ENCODE assay signal across 8 mouse cellular contexts in the genomic region with DNA sequence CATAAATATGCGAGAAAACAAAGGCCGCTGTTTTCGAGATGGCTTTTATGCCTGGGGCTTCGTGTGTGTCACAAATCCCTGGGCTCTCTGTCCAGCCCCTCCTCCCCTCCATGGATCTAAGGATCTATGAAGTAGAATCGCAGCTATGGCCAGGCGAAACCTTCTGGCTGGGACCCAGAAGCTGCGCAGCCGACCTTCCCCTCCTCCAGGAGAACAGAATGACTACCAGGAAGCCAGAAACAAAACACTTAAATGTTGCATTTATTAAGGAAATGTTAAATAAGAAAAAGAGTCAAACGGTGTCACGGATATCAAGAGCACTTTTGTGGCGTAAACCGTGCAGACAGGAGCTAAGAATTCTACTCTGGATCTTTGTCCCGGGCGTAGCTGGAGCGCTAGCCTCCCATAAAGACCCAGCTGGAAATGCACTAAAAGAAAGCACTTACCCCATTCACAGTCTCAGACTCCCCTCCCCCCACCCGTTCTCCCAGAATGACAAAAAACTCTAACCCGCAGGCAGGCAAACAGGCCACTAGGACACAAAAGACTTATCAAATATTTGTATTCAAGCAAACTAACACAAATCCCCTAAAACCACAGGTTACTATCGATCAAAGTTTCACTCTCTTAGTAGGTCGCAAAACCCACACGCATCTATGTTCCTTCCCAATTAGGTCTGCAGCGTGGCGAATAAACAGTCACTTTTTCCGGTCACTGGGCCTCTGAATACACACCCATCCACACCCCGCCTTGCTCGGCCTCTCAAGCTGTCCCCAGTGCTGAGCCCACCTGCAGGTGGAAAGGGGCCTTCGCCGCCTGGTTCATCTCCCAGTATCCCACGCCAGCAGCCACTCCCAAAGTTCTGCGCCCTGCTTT. TPM values are rescaled to one million over a fixed set of nuclear protein-coding genes. Genes with fewer than 3 reads are reported as not detected.
DNase-seq lines count a peak whose midpoint lies in the region; ATAC-seq lines count a peak whose summit lies in the region.

No protein-coding gene starts in this region.

- no peak for ATAC-seq in heart, embryonic 12.5 days (ENCODE audit: insufficient number of reproducible peaks, low FRiP score)
- ATAC-seq in forebrain, embryonic 11.5 days (replicated peaks; ENCODE audit: low FRiP score), result peak; percentile 58
- ATAC-seq in midbrain, embryonic 16.5 days, result peak; percentile 26

- 5% methylated on average over 29 of the region's 29 CpGs for WGBS in heart, embryonic 12.5 days
- WGBS in forebrain, embryonic 11.5 days, result under 1% methylated on average over 29 of the region's 29 CpGs
- 3% methylated on average over 29 of the region's 29 CpGs for WGBS in limb, embryonic 10.5 days
- WGBS in midbrain, embryonic 16.5 days, result 0% methylated on average over 29 of the region's 29 CpGs

- no peak overlapping the region for H3K27ac ChIP-seq in heart, embryonic 12.5 days (ENCODE audit: poor library complexity, severe bottlenecking)
- peak overlapping the region; percentile 76; the same call in 1 of the 2 replicates for H3K27ac ChIP-seq in forebrain, embryonic 11.5 days (ENCODE audit: low read depth, low read length)
- peak overlapping the region; percentile 28; the same call in 1 of the 2 replicates for H3K27ac ChIP-seq in limb, embryonic 10.5 days
- peak overlapping the region; percentile 68 for H3K27ac ChIP-seq in midbrain, embryonic 16.5 days (ENCODE audit: low read length)

- peaks cover 29% of the 10 kb centered on the region for H3K27me3 ChIP-seq in heart, embryonic 12.5 days (replicated peaks)
- no peaks in the 10 kb centered on the region; the same call in 1 of the 2 replicates for H3K27me3 ChIP-seq in forebrain, embryonic 11.5 days (ENCODE audit: control insufficient read depth, insufficient read depth, low read length)
- H3K27me3 ChIP-seq in limb, embryonic 10.5 days (ENCODE audit: low read depth, poor library complexity, severe bottlenecking), result peaks cover 53% of the 10 kb centered on the region
- no peaks in the 10 kb centered on the region for H3K27me3 ChIP-seq in midbrain, embryonic 16.5 days (ENCODE audit: control insufficient read depth, insufficient read depth, low read depth, low read length)

- H3K36me3 ChIP-seq in heart, embryonic 12.5 days, result no peaks in the 10 kb centered on the region
- no peaks in the 10 kb centered on the region for H3K36me3 ChIP-seq in forebrain, embryonic 11.5 days (ENCODE audit: control insufficient read depth, insufficient read depth, low read length)
- H3K36me3 ChIP-seq in limb, embryonic 10.5 days, result no peaks in the 10 kb centered on the region
- H3K36me3 ChIP-seq in midbrain, embryonic 16.5 days (ENCODE audit: control insufficient read depth, insufficient read depth, low read length), result no peaks in the 10 kb centered on the region

- peaks cover 15% of the 10 kb centered on the region for H3K4me1 ChIP-seq in heart, embryonic 12.5 days (replicated peaks)
- no peaks in the 10 kb centered on the region; the same call in 1 of the 2 replicates for H3K4me1 ChIP-seq in forebrain, embryonic 11.5 days (replicated peaks; ENCODE audit: control insufficient read depth, insufficient read depth, low read length)
- peaks cover 20% of the 10 kb centered on the region for H3K4me1 ChIP-seq in limb, embryonic 10.5 days
- H3K4me1 ChIP-seq in midbrain, embryonic 16.5 days (ENCODE audit: control insufficient read depth, insufficient read depth, low read length), result peaks cover 10% of the 10 kb centered on the region

- H3K4me2 ChIP-seq in heart, embryonic 12.5 days, result peak overlapping the region; percentile 89
- H3K4me2 ChIP-seq in forebrain, embryonic 11.5 days (ENCODE audit: low read depth, low read length, severe bottlenecking), result peak overlapping the region; percentile 74
- peak overlapping the region; percentile 94 for H3K4me2 ChIP-seq in midbrain, embryonic 16.5 days (ENCODE audit: low read length)

- H3K4me3 ChIP-seq in heart, embryonic 12.5 days, result peak overlapping the region; percentile 53
- H3K4me3 ChIP-seq in forebrain, embryonic 11.5 days (ENCODE audit: low read depth, low read length), result peak overlapping the region; percentile 48
- H3K4me3 ChIP-seq in limb, embryonic 10.5 days, result peak overlapping the region; percentile 56
- H3K4me3 ChIP-seq in midbrain, embryonic 16.5 days (ENCODE audit: low read depth, low read length), result peak overlapping the region; percentile 63

- no peaks in the 10 kb centered on the region for H3K9me3 ChIP-seq in heart, embryonic 12.5 days (replicated peaks)
- H3K9me3 ChIP-seq in forebrain, embryonic 11.5 days (ENCODE audit: control insufficient read depth, low read length), result no peaks in the 10 kb centered on the region
- no peaks in the 10 kb centered on the region for H3K9me3 ChIP-seq in limb, embryonic 10.5 days (replicated peaks)
- H3K9me3 ChIP-seq in midbrain, embryonic 16.5 days (replicated peaks; ENCODE audit: control insufficient read depth, low read length, poor library complexity, severe bottlenecking), result no peaks in the 10 kb centered on the region

- intact Hi-C loops in heart, postnatal 25 days (cut with DNase I), result no loop called here

- H3K9ac ChIP-seq in heart, embryonic 12.5 days, result peak overlapping the region; percentile 51
- peak overlapping the region; percentile 66 for H3K9ac ChIP-seq in forebrain, embryonic 11.5 days (ENCODE audit: low read length)
- peak overlapping the region; percentile 68 for H3K9ac ChIP-seq in midbrain, embryonic 16.5 days (ENCODE audit: low read depth, low read length)

- no peak for DNase-seq in heart, postnatal 25 days (ENCODE audit: low spot score)
- peak; percentile 1 for DNase-seq in adrenal gland, postnatal 25 days
- peak; percentile 81 for DNase-seq in forebrain, embryonic 11.5 days (ENCODE audit: low spot score)
- DNase-seq in limb, embryonic 10.5 days (ENCODE audit: low spot score), result peak; percentile 47
- no peak for DNase-seq in left cerebral cortex, adult 9 months (ENCODE audit: low spot score in 2 of 2)
- DNase-seq in frontal cortex, postnatal 36 days (ENCODE audit: low spot score in 2 of 2), result no peak

RNA-seq across cellular contexts. Expression of a gene that starts 1.3 kb away (rescaled TPM):
- polyA plus RNA-seq in heart, embryonic 12.5 days (2016; fragmentation: Nextera tagmentation; extraction: Ambion mirVana), result 1.2 and 1.3 TPM in 2 replicates
- not detected for total RNA-seq in heart, postnatal 25 days (2021)
- total RNA-seq in adrenal gland, postnatal 25 days (2021), result 0.58 TPM in 1 of 2 replicates, not detected in the other
- polyA plus RNA-seq in forebrain, embryonic 11.5 days (2014; fragmentation: Nextera tagmentation; extraction: Ambion mirVana), result 28.0 and 33.8 TPM in 2 replicates
- 3.7 and 12.4 TPM in 2 replicates for polyA plus RNA-seq in limb, embryonic 10.5 days (2016; fragmentation: Nextera tagmentation; extraction: Ambion mirVana)
- 127 and 171 TPM in 2 replicates for polyA plus RNA-seq in midbrain, embryonic 16.5 days (2015; fragmentation: Nextera tagmentation; extraction: Ambion mirVana)

Comparison
In these comparisons a context has a peak if more than half of its experiments do, and no peak if none do; other contexts are left out.
1. DNase-seq: peak in adrenal gland, postnatal 25 days (single experiment), forebrain, embryonic 11.5 days (single experiment) and limb, embryonic 10.5 days (single experiment); none in heart, postnatal 25 days (single experiment), left cerebral cortex, adult 9 months (0 of 2) and frontal cortex, postnatal 36 days (0 of 2).
2. Peak in every context shown above with its lines, with median percentiles within 50 percentile points of each other: H3K4me2 ChIP-seq, H3K4me3 ChIP-seq and H3K9ac ChIP-seq.